Mouse (Mus musculus) CH12.LX (cell line): ENCODE data around the gene Ran.

Source experiments
- BHLHE40 ChIP-seq: IDR thresholded peaks from 2 replicates; pipeline ENCODE4 v1.6.1; 2011; ENCODE audit warnings: mild to moderate bottlenecking, low read depth, low read length, improper control_type of control experiment
- EP300 ChIP-seq: IDR thresholded peaks from 2 replicates; pipeline ENCODE4 v1.6.1; 2011; ENCODE audit warnings: low read length, improper control_type of control experiment
- KAT2A ChIP-seq: IDR thresholded peaks from 2 replicates; pipeline ENCODE4 v1.6.1; 2012; ENCODE audit warnings: low read length, improper control_type of control experiment, inconsistent platforms; ENCODE audit not compliant: insufficient replicate concordance
- MAFK ChIP-seq: IDR thresholded peaks from 2 replicates; pipeline ENCODE4 v1.6.1; 2011; ENCODE audit warnings: low read length, improper control_type of control experiment; ENCODE audit not compliant: insufficient replicate concordance
- PAX5 ChIP-seq: IDR thresholded peaks from 2 replicates; pipeline ENCODE4 v1.6.1; 2012; ENCODE audit warnings: low read length, inconsistent platforms, mixed read lengths
- RCOR1 ChIP-seq: conservative IDR thresholded peaks from 2 replicates; pipeline ENCODE4 v1.6.1; 2012; ENCODE audit warnings: low read depth, mild to moderate bottlenecking, inconsistent platforms, low read length, improper control_type of control experiment
- TBP ChIP-seq: conservative IDR thresholded peaks from 2 replicates; pipeline ENCODE4 v1.6.1; 2011; ENCODE audit warnings: low read depth, low read length, improper control_type of control experiment
- TCF12 ChIP-seq: IDR thresholded peaks from 2 replicates; pipeline ENCODE4 v1.6.1; 2014; ENCODE audit warnings: low read depth, mild to moderate bottlenecking, inconsistent platforms, low read length, improper control_type of control experiment

GRCm38 (mm10) chr5:129026171-129026570, 6.3 kb downstream of the Ran start:
- TF ChIP-seq KAT2A: no peak
- TF ChIP-seq BHLHE40: no peak
- TF ChIP-seq TCF12: no peak
- TF ChIP-seq PAX5: no peak
- no peak for TF ChIP-seq RCOR1
- no peak for TF ChIP-seq MAFK
- TF ChIP-seq TBP: no peak
- TF ChIP-seq EP300: no peak
